Mouse (Mus musculus) adipocyte (in vitro differentiated cells): ENCODE results near the gene Gm28048.
A peak's percentile ranks its signal among the peaks of the same experiment; 100 is the strongest.

ENCODE experiments used
- DNase-seq: peaks from one replicate; pipeline ENCODE4 v3.0.0-alpha.2; 2016; ENCODE audit warnings: low spot score

Gene Gm28048

GRCm38 (mm10) chr11:22794734-22795133 lies 187.2 kb downstream of the Gm28048 start:
- no peak for DNase-seq

- DNase-seq = no peak
These were observed 188.0 kb downstream of the Gm28048 start for GRCm38 (mm10) chr11:22793881-22794203.

- DNase-seq = no peak
These were observed 188.6 kb downstream of the Gm28048 start for GRCm38 (mm10) chr11:22793176-22793880.

- no peak for DNase-seq
These were observed 189.7 kb downstream of the Gm28048 start for GRCm38 (mm10) chr11:22792149-22792548.

GRCm38 (mm10) chr11:22791726-22792125 lies 190.2 kb downstream of the Gm28048 start:
- DNase-seq = no peak

GRCm38 (mm10) chr11:22787833-22788232 lies 194.1 kb downstream of the Gm28048 start:
- DNase-seq = peak; percentile 61
